Mouse (Mus musculus) midbrain, postnatal 0 days (tissue): ENCODE data around the gene Anapc15-ps. TPM values are rescaled to one million over a fixed set of nuclear protein-coding genes. Genes with fewer than 3 reads are reported as not detected.

Source experiments
- ATAC-seq: fragments of 200-750 bp; cut with Nextera tagmentation; 2 replicates; pipeline ENCODE4 v1.8.0; 2017; ENCODE audit warnings: moderate number of reproducible peaks, mild to moderate bottlenecking, moderate TSS enrichment, moderate library complexity; ENCODE audit not compliant: low FRiP score
- DNase-seq: peaks from one replicate; pipeline ENCODE4 v3.0.0-alpha.2; 2015; ENCODE audit warnings: low spot score
- H3K27ac ChIP-seq: fragments of 300-500 bp; sonication (generic); 2 replicates; pipeline ENCODE4 v1.5.1; 2014; ENCODE audit warnings: low read depth, mild to moderate bottlenecking, low read length, mixed read lengths
- H3K27me3 ChIP-seq: fragments of 300-500 bp; sonication (generic); 2 replicates; pipeline ENCODE4 v1.6.1; 2014; ENCODE audit warnings: low read length, control low read depth, mixed read lengths; ENCODE audit not compliant: insufficient read depth
- H3K36me3 ChIP-seq: fragments of 300-500 bp; sonication (generic); 2 replicates; pipeline ENCODE4 v1.6.1; 2014; ENCODE audit warnings: low read length, control low read depth, mixed read lengths; ENCODE audit not compliant: insufficient read depth
- H3K4me1 ChIP-seq: fragments of 300-500 bp; sonication (generic); 2 replicates; pipeline ENCODE4 v1.6.1; 2014; ENCODE audit warnings: mild to moderate bottlenecking, control low read depth, antibody characterized with exemption, low read length, mixed read lengths; ENCODE audit not compliant: insufficient read depth
- H3K4me2 ChIP-seq: fragments of 300-500 bp; sonication (generic); 2 replicates; pipeline ENCODE4 v1.6.1; 2014; ENCODE audit warnings: low read depth, mild to moderate bottlenecking, low read length, mixed read lengths; ENCODE audit not compliant: poor library complexity, severe bottlenecking
- H3K4me3 ChIP-seq: fragments of 300-500 bp; sonication (generic); 2 replicates; pipeline ENCODE4 v1.5.1; 2014; ENCODE audit warnings: low read depth, mild to moderate bottlenecking, low read length, moderate library complexity
- H3K9ac ChIP-seq: fragments of 300-500 bp; sonication (generic); replicated peaks from 2 replicates; pipeline ENCODE4 v1.6.1; 2014; ENCODE audit warnings: mild to moderate bottlenecking, low read length, moderate library complexity, mixed read lengths; ENCODE audit not compliant: poor library complexity, severe bottlenecking
- H3K9me3 ChIP-seq: fragments of 300-500 bp; sonication (generic); 2 replicates; pipeline ENCODE4 v1.6.1; 2016; ENCODE audit warnings: low read length, control low read depth
- CTCF ChIP-seq: IDR thresholded peaks from 2 replicates; pipeline ENCODE4 v1.5.1; 2016; ENCODE audit warnings: antibody characterized with exemption, mild to moderate bottlenecking
- WGBS: fragments of 180-500 bp; shearing (Covaris S2); extraction: QIAGEN DNeasy Blood & Tissue Kit; methylation state at CpG from one replicate; pipeline ENCODE4 v1.1.7; 2014; 5-methylcytosine and 5-hydroxymethylcytosine counted together
- polyA plus RNA-seq: library from polyadenylated mRNA; unstranded; fragments of >200 nt; fragmentation: Nextera tagmentation; extraction: Ambion mirVana; gene quantifications from 2 replicates; pipeline ENCODE4 v1.2.1, GENCODE M21; 2015
- total RNA-seq: library from RNA; depleted of rRNA; stranded (reverse); fragments of >200 nt; gene quantifications from 2 replicates; pipeline ENCODE4 v1.2.3, GENCODE M21; 2014; rRNA removed

Gene Anapc15-ps
- total and polyA plus RNA-seq, 2 experiments from 2014 or later: not detected

GRCm38 (mm10) chr10:95624007-95624406 lies 49.2 kb downstream of the Anapc15-ps start:
- no peak overlapping the region for H3K9ac ChIP-seq
- no peak overlapping the region for H3K27ac ChIP-seq
- H3K27me3 ChIP-seq: no peaks in the 10 kb centered on the region
- H3K9me3 ChIP-seq: no peaks in the 10 kb centered on the region
- H3K4me3 ChIP-seq: no peak overlapping the region
- no peak overlapping the region for H3K4me2 ChIP-seq
- WGBS: 35% methylated on average over 5 of the region's 5 CpGs
- ATAC-seq (no peak), DNase-seq (no peak)
- TF ChIP-seq CTCF: no peak
- H3K36me3 ChIP-seq: no peaks in the 10 kb centered on the region
- peaks cover 2% of the 10 kb centered on the region; the same call in 1 of the 2 replicates for H3K4me1 ChIP-seq

GRCm38 (mm10) chr10:95623518-95623905 lies 49.7 kb downstream of the Anapc15-ps start:
- H3K36me3 ChIP-seq: no peaks in the 10 kb centered on the region
- ATAC-seq (no peak), DNase-seq (no peak)
- H3K9ac ChIP-seq: no peak overlapping the region
- no peak overlapping the region for H3K27ac ChIP-seq
- no peaks in the 10 kb centered on the region for H3K27me3 ChIP-seq
- H3K4me2 ChIP-seq: no peak overlapping the region
- no peak for TF ChIP-seq CTCF
- 65% methylated on average over 4 of the region's 4 CpGs for WGBS
- no peaks in the 10 kb centered on the region for H3K9me3 ChIP-seq
- no peak overlapping the region for H3K4me3 ChIP-seq
- H3K4me1 ChIP-seq: peaks cover 2% of the 10 kb centered on the region; the same call in 1 of the 2 replicates

Other genes with a start within 250 kb of the Anapc15-ps start
- gene Mrpl42, start 171.5 kb downstream of the Anapc15-ps start, total RNA-seq: 124 and 125 TPM in 2 replicates
- gene Mrpl42, start 171.5 kb downstream of the Anapc15-ps start, polyA plus RNA-seq: 239 and 250 TPM in 2 replicates
- 230 and 286 TPM in 2 replicates for gene Ube2n, start 158.3 kb downstream of the Anapc15-ps start, total RNA-seq
- 321 and 322 TPM in 2 replicates for gene Ube2n, start 158.3 kb downstream of the Anapc15-ps start, polyA plus RNA-seq
- gene Nudt4, start 109.3 kb downstream of the Anapc15-ps start, total RNA-seq: 65.9 and 81.4 TPM in 2 replicates
- 53.1 and 58.5 TPM in 2 replicates for gene Nudt4, start 109.3 kb downstream of the Anapc15-ps start, polyA plus RNA-seq
- gene Gm33543, start 169.5 kb upstream of the Anapc15-ps start, total RNA-seq: not detected in 2 replicates
- 0.11 TPM in 2 replicates for gene Gm33543, start 169.5 kb upstream of the Anapc15-ps start, polyA plus RNA-seq